Mouse (Mus musculus): Measurements from ENCODE around the gene Mlf2. TPM values are rescaled to one million over a fixed set of nuclear protein-coding genes. Genes with fewer than 3 reads are reported as not detected.

Mlf2 gene
- total and polyA plus RNA-seq, 3 experiments = 154 to 340 TPM; not detected in 1

- peak; percentile 82 for DNase-seq (ENCODE audit: low read depth, low spot score)
- H3K27me3 ChIP-seq (ENCODE audit: control insufficient read depth in 1 of 2, insufficient read depth in 2 of 2, low read length in 2 of 2) = no peaks in the 10 kb centered on the region
- peak overlapping the region; percentile 83 for H3K27ac ChIP-seq (ENCODE audit: control insufficient read depth, low read depth, low read length)
- peaks cover 11 to 29% of the 10 kb centered on the region in 2 experiments for H3K4me1 ChIP-seq (ENCODE audit: control insufficient read depth in 1 of 2, insufficient read depth in 2 of 2, low read length in 2 of 2)
- peaks cover 0 to 18% of the 10 kb centered on the region in 2 experiments; a peak in 2 of 4 replicates for H3K36me3 ChIP-seq (ENCODE audit: control insufficient read depth in 1 of 2, insufficient read depth in 2 of 2, low read length in 2 of 2)
- peaks cover 6% of the 10 kb centered on the region; the same call in 1 of the 2 replicates for H3K79me2 ChIP-seq (ENCODE audit: control insufficient read depth, insufficient read depth, low read length, poor library complexity)
- TF ChIP-seq SIN3A (IDR thresholded peaks at IDR 0.05; ENCODE audit: low read length) (no peak), ZC3H11A (IDR thresholded peaks at IDR 0.05; ENCODE audit: low read depth, low read length) (no peak), POLR2AphosphoS5 (IDR thresholded peaks at IDR 0.05; ENCODE audit: borderline replicate concordance, low read depth, low read length) (no peak), CHD1 (IDR thresholded peaks at IDR 0.05; ENCODE audit: low read depth, low read length) (no peak), GATA1 (IDR thresholded peaks at IDR 0.05; ENCODE audit: low read depth, low read length) (0 out of 2 replicates have a peak, but pooled peaks have one; percentile 18), GABPA (IDR thresholded peaks at IDR 0.05; ENCODE audit: low read depth, low read length) (no peak), RCOR1 (IDR thresholded peaks at IDR 0.05; ENCODE audit: low read depth, low read length) (no peak), ETS1 (IDR thresholded peaks at IDR 0.05; ENCODE audit: low read depth, low read length) (peak; percentile 42), EP300 (IDR thresholded peaks at IDR 0.05; ENCODE audit: low read depth in 1 of 2, low read length in 2 of 2) (peak in 1 of 2 experiments; percentile 37; a peak in 1 of 4 replicates), MEF2A (IDR thresholded peaks at IDR 0.05; ENCODE audit: extremely low read depth, insufficient replicate concordance, low read depth, low read length, poor library complexity, severe bottlenecking) (no peak), MXI1 (IDR thresholded peaks at IDR 0.05; ENCODE audit: low read depth, low read length) (0 out of 2 replicates have a peak, but pooled peaks have one; percentile 26), ELF1 (IDR thresholded peaks at IDR 0.05; ENCODE audit: low read depth, low read length) (peak; percentile 74), MYB (IDR thresholded peaks at IDR 0.05; ENCODE audit: low read depth, low read length) (no peak), POLR2A (IDR thresholded peaks at IDR 0.05; ENCODE audit: control insufficient read depth in 1 of 2, insufficient read depth in 1 of 2, low read depth in 1 of 2, low read length in 2 of 2, poor library complexity in 1 of 2) (peak; percentile 37 to 51; a peak in 2 of 4 replicates), KAT2A (conservative IDR thresholded peaks at IDR 0.05; ENCODE audit: low read depth, low read length) (no peak), HCFC1 (IDR thresholded peaks at IDR 0.05; ENCODE audit: low read depth, low read length) (peak; percentile 23; the same call in 1 of the 2 replicates), MAX (IDR thresholded peaks at IDR 0.05; ENCODE audit: low read length) (no peak), USF1 (IDR thresholded peaks at IDR 0.05; ENCODE audit: low read depth, low read length) (no peak), TAL1 (IDR thresholded peaks at IDR 0.05; ENCODE audit: low read length) (no peak), MAFK (IDR thresholded peaks at IDR 0.05; ENCODE audit: borderline replicate concordance, low read depth, low read length) (no peak), ZNF384 (IDR thresholded peaks at IDR 0.05; ENCODE audit: low read depth, low read length) (no peak), TBP (IDR thresholded peaks at IDR 0.05; ENCODE audit: low read depth, low read length) (peak; percentile 66), UBTF (IDR thresholded peaks at IDR 0.05; ENCODE audit: borderline replicate concordance, insufficient read depth, low read depth, low read length) (no peak), MYC (IDR thresholded peaks at IDR 0.05; ENCODE audit: low read depth, low read length) (no peak), BHLHE40 (IDR thresholded peaks at IDR 0.05; ENCODE audit: borderline replicate concordance, low read depth, low read length) (no peak), RAD21 (IDR thresholded peaks at IDR 0.05; ENCODE audit: low read depth, low read length) (no peak), TCF12 (IDR thresholded peaks at IDR 0.05; ENCODE audit: low read depth, low read length) (no peak), NRF1 (IDR thresholded peaks at IDR 0.05; ENCODE audit: insufficient read depth, low read depth, low read length, poor library complexity, severe bottlenecking) (no peak), E2F4 (IDR thresholded peaks at IDR 0.05; ENCODE audit: borderline replicate concordance, low read depth, low read length) (no peak), ZMIZ1 (IDR thresholded peaks at IDR 0.05; ENCODE audit: low read depth, low read length) (peak; percentile 22; the same call in 1 of the 2 replicates), CHD2 (IDR thresholded peaks at IDR 0.05; ENCODE audit: low read length) (no peak), MAZ (IDR thresholded peaks at IDR 0.05; ENCODE audit: low read depth, low read length) (peak; percentile 29; the same call in 1 of the 2 replicates)
- no peak overlapping the region for H3K4me3 ChIP-seq (ENCODE audit: control insufficient read depth in 1 of 2, insufficient read depth in 1 of 2, low read depth in 2 of 2, low read length in 2 of 2)
- H3K9ac ChIP-seq (ENCODE audit: control insufficient read depth, low read depth, low read length, poor library complexity, severe bottlenecking) = peak overlapping the region; percentile 32
- no peaks in the 10 kb centered on the region for H3K9me3 ChIP-seq (replicated peaks; ENCODE audit: insufficient read depth, low read length)
These were observed 18.0 kb upstream of the Mlf2 start for GRCm38 (mm10) chr6:124913214-124913613.
